Comparison of ENCODE assay signal across 8 mouse cellular contexts in the genomic region with DNA sequence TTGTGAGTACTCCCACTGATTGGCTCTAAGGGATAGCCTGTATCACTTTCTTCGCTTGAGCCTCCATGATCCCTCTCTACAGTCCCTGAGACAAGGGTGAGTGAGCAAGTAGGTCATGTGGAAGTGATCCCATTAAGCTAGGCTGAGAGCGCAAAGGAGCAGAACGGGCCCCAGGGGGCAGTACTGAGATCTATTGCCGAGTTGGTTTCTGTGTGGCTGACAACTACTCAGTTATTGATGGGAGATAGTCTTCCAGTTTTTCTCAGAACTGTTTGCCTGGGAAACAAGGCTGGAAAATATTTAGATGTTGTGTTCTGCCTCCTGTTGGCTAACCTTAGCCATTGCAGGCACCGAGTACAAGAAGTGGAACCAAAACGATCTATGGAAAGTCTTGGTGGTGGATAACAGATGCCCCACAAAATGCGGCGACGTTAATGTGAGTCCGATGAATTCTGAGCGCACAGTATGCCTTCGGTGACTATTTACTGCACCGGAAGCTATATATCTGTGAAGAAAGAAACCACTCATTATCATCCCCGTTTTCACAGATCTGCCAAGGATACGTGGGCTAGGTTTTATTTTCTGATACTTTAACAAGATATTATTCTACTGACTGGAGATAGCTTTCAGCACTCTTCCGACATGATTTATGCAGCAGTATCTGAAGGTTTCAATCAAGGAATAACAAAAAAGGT. TPM values are rescaled to one million over a fixed set of nuclear protein-coding genes. Genes with fewer than 3 reads are reported as not detected.
DNase-seq lines count a peak whose midpoint lies in the region; ATAC-seq and TF ChIP-seq lines count a peak whose summit lies in the region.

No protein-coding gene starts in this region.

- DNase-seq in heart, adult 2 months: peak; percentile 37 to 51
- DNase-seq in R1 (ENCODE audit: low read depth, low spot score): peak; percentile 82
- peak; percentile 65 for DNase-seq in embryo, embryonic 10 days (ENCODE audit: low spot score)
- peak; percentile 38 to 45 for DNase-seq in heart, postnatal 14 days
- peak; percentile 49 to 51 for DNase-seq in left cerebral cortex, adult 2 months (ENCODE audit: extremely low spot score in 1 of 2, low spot score in 2 of 2)
- peak; percentile 45 for DNase-seq in midbrain, postnatal 0 days (ENCODE audit: low spot score)
- DNase-seq in thymus, postnatal 0 days (ENCODE audit: low spot score): peak; percentile 34

- TF ChIP-seq CTCF in heart, adult 2 months (IDR thresholded peaks at IDR 0.05): peak; percentile 46
- TF ChIP-seq CTCF in left cerebral cortex, adult 2 months (IDR thresholded peaks at IDR 0.05): peak; percentile 47
- TF ChIP-seq CTCF in midbrain, postnatal 0 days (IDR thresholded peaks at IDR 0.05): peak; percentile 29; the same call in 1 of the 2 replicates

- intact Hi-C loops in heart, adult 2 months (cut with DNase I): no loop called here
- intact Hi-C loops in heart, postnatal 14 days (cut with DNase I): no loop called here
- intact Hi-C loops in left cerebral cortex, adult 2 months (cut with DNase I): loop anchor here (5.0 kb wide), 1 partner anchor 435 kb away; no protein-coding TSS in a partner anchor

- TF ChIP-seq POLR2A in heart, adult 2 months (IDR thresholded peaks at IDR 0.05; ENCODE audit: insufficient read depth, low read depth, low read length): no peak

- no peaks in the 10 kb centered on the region for H3K36me3 ChIP-seq in heart, adult 2 months (ENCODE audit: control insufficient read depth, insufficient read depth, low read length)
- no peaks in the 10 kb centered on the region for H3K36me3 ChIP-seq in heart, embryonic 11.5 days (ENCODE audit: control insufficient read depth, insufficient read depth, low read length)
- H3K36me3 ChIP-seq in midbrain, postnatal 0 days (ENCODE audit: insufficient read depth, low read length): no peaks in the 10 kb centered on the region

- no peak overlapping the region for H3K9ac ChIP-seq in heart, adult 2 months (ENCODE audit: low read depth, low read length)
- H3K9ac ChIP-seq in heart, embryonic 11.5 days (ENCODE audit: low read depth, low read length): no peak overlapping the region
- H3K9ac ChIP-seq in midbrain, postnatal 0 days (replicated peaks; ENCODE audit: low read length, poor library complexity, severe bottlenecking): no peak overlapping the region

- no peaks in the 10 kb centered on the region for H3K27me3 ChIP-seq in heart, adult 2 months (ENCODE audit: control insufficient read depth, insufficient read depth, low read length)
- H3K27me3 ChIP-seq in heart, embryonic 11.5 days (ENCODE audit: control insufficient read depth, insufficient read depth, low read length): no peaks in the 10 kb centered on the region
- no peaks in the 10 kb centered on the region for H3K27me3 ChIP-seq in midbrain, postnatal 0 days (ENCODE audit: insufficient read depth, low read length)

- no peak overlapping the region for H3K4me2 ChIP-seq in heart, embryonic 11.5 days
- H3K4me2 ChIP-seq in midbrain, postnatal 0 days (ENCODE audit: low read depth, low read length, poor library complexity, severe bottlenecking): no peak overlapping the region

- no peak overlapping the region for H3K4me3 ChIP-seq in heart, adult 2 months
- no peak overlapping the region for H3K4me3 ChIP-seq in heart, embryonic 11.5 days (ENCODE audit: low read depth, low read length)
- 0 out of 2 replicates have a peak overlapping the region, but pooled peaks have one; percentile 7 for H3K4me3 ChIP-seq in left cerebral cortex, adult 2 months
- no peak overlapping the region for H3K4me3 ChIP-seq in midbrain, postnatal 0 days (ENCODE audit: low read depth, low read length)

- H3K79me2 ChIP-seq in heart, adult 2 months (replicated peaks; ENCODE audit: control insufficient read depth, insufficient read depth, low read length): no peaks in the 10 kb centered on the region

- H3K27ac ChIP-seq in heart, adult 2 months: no peak overlapping the region
- no peak overlapping the region for H3K27ac ChIP-seq in heart, embryonic 11.5 days (ENCODE audit: low read depth, low read length)
- H3K27ac ChIP-seq in left cerebral cortex, adult 2 months: no peak overlapping the region
- H3K27ac ChIP-seq in midbrain, postnatal 0 days (ENCODE audit: low read depth, low read length): no peak overlapping the region

- 80% methylated on average over 16 of the region's 16 CpGs for WGBS in heart, adult 2 months
- WGBS in heart, embryonic 11.5 days (ENCODE audit: insufficient replicate concordance): 79% methylated on average over 16 of the region's 16 CpGs
- 76% methylated on average over 16 of the region's 16 CpGs for WGBS in midbrain, postnatal 0 days

- no peaks in the 10 kb centered on the region for H3K9me3 ChIP-seq in heart, embryonic 11.5 days (replicated peaks; ENCODE audit: control insufficient read depth, low read length)
- no peaks in the 10 kb centered on the region for H3K9me3 ChIP-seq in midbrain, postnatal 0 days (ENCODE audit: low read length)

- no peak for TF ChIP-seq EP300 in heart, adult 2 months (IDR thresholded peaks at IDR 0.05; ENCODE audit: insufficient read depth, low read depth, low read length)

- no peaks in the 10 kb centered on the region for H3K4me1 ChIP-seq in heart, adult 2 months (ENCODE audit: control insufficient read depth, insufficient read depth, low read length)
- H3K4me1 ChIP-seq in heart, embryonic 11.5 days (ENCODE audit: control insufficient read depth, insufficient read depth, low read length): no peaks in the 10 kb centered on the region
- no peaks in the 10 kb centered on the region for H3K4me1 ChIP-seq in midbrain, postnatal 0 days (ENCODE audit: insufficient read depth, low read length)

- no peak for ATAC-seq in heart, embryonic 11.5 days (replicated peaks; ENCODE audit: insufficient number of reproducible peaks, low FRiP score, low TSS enrichment)
- no peak for ATAC-seq in midbrain, postnatal 0 days (ENCODE audit: low FRiP score)

RNA-seq across cellular contexts. Expression of gene Tmx1, which starts 24.8 kb away (rescaled TPM):
- 10 to 100 TPM; 37.9 to 41.4 TPM for total RNA-seq in heart, adult 2 months (2021)
- polyA plus RNA-seq in heart, adult 2 months (2012; rRNA removed): 16.1 and 39.2 TPM in 2 replicates
- 62.8 and 87.0 TPM in 2 replicates for polyA plus RNA-seq in heart, embryonic 11.5 days (2014; fragmentation: Nextera tagmentation; extraction: Ambion mirVana)
- total RNA-seq in heart, postnatal 14 days (2021): 10 to 100 TPM; 55.1 to 56.9 TPM
- 10 to 100 TPM; 29.0 to 31.5 TPM for total RNA-seq in left cerebral cortex, adult 2 months (2021)
- 73.8 and 100 TPM in 2 replicates for total RNA-seq in midbrain, postnatal 0 days (2014; rRNA removed)
- polyA plus RNA-seq in midbrain, postnatal 0 days (2015; fragmentation: Nextera tagmentation; extraction: Ambion mirVana): 135 and 139 TPM in 2 replicates
- 100 and 107 TPM in 2 replicates for polyA plus RNA-seq in thymus, postnatal 0 days (2015; fragmentation: Nextera tagmentation; extraction: Ambion mirVana)
